Mouse (Mus musculus) adrenal gland, postnatal 10 days (tissue): ENCODE measurements at regions not wholly inside any gene's neighbourhood (a gene's known extent, or its start where the extent isn't known, plus 50 kb on each side); places are given as distances from the start of the nearest gene placed in this dataset.

Experiments used
- DNase-seq: peaks from one replicate; pipeline ENCODE4 v3.0.0; 2021; ENCODE audit warnings: mixed read lengths

- peak; percentile 6 for DNase-seq
Measured at GRCm38 (mm10) chr16:15052389-15052923, 146.1 kb downstream of the Efcab1 start.

DNA sequence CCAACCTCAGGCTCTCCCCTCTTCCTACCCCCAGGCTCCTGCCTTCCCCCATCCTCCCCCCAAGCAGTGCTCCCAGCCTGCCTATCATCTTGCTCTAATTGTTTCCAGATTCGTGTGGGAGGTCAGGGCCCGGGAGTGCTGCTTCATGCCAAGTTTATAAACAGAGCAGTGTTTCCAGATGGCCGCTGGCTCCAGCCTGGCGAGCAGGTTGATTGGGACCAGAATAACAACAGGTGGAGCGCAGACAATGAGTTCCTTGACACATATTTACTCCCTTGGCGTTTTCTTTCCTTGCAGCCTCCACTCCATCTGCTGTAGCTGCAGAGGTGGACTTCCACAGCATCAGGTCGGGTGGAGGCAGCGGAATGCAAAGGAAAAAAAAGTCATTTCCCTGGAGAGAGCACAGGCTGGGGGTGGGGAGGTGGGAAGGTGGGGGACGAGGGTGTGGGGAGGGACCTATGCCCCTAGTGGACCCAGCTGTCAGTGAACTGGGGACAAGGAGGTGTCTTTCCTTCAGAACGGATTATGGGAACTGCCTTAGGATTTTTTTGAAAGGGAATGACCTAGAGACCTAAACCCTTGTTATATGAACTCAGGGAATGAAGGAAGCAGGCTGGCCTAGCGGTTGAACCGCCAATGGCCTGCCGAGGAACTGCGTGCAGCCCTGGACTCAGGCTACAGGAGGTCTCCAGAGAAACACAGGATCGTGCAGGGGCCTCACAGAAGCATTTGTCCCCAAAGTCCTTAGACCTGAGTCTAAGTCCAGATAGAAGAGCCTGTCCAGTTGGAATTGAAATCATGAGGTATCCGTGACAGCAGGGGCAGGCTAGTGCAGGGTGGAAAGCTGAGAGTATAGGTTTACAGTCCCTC lies 146.8 kb downstream of the Efcab1 start:
- peak; percentile 57 for DNase-seq

- DNase-seq = peak; percentile 23
Measured at GRCm38 (mm10) chr16:15053840-15054239, 147.4 kb downstream of the Efcab1 start.

DNA sequence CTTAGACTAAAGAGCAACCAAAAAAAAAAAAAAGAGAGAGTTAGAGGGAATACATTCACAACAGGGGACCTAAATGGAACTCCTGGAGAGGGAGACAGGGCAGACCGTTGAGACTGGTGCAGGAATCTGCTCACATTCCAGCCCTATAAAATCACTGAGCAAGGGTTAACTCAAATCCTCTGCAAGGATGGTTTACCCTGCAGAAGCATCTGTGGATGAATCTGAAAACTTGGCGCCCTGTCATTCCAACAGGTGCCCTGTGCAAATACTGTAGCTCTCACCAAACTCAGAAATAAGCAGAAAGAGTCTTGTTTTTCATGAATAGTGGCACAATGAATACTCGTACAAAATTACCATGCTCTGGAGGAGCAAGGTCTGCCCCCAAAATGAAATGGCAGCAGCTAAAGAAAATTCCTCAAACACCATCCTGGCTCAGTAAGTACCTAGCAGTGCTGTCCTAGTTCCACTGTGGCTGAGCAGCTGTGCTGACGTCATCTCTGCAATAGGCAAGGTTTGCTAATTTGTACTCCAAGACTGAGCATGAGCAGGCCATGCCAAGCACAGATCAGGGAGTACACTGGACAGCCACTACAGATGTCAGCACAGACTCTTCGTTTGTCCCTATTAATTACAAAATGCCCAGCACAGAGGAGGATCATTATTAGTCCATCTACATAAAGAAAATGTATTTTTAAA lies 148.0 kb downstream of the Efcab1 start:
- peak; percentile 6 for DNase-seq

- DNase-seq = no peak
Measured at GRCm38 (mm10) chr16:15055697-15056096, 149.3 kb downstream of the Efcab1 start.

GRCm38 (mm10) chr16:15070485-15070960 lies 164.1 kb downstream of the Efcab1 start:
- DNase-seq = no peak

DNA sequence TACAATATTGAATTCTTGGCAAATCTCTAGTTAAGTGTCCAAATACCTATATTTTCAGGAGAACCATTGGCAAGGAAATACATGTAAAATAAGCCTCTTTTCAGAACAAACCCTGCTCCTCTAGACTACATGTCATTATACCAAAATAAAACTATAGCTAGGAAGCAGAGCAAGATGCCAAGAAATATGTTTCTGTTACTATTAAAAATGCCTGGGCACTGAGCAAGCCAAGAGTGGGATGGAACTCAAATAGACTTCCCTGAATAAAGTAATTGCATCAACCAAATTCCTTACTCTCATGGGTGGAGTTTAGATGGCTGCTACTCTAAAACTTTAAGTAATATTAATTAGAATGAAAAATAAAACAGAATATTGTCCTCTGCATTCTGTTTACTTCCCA lies 168.0 kb downstream of the Efcab1 start:
- DNase-seq = no peak

DNA sequence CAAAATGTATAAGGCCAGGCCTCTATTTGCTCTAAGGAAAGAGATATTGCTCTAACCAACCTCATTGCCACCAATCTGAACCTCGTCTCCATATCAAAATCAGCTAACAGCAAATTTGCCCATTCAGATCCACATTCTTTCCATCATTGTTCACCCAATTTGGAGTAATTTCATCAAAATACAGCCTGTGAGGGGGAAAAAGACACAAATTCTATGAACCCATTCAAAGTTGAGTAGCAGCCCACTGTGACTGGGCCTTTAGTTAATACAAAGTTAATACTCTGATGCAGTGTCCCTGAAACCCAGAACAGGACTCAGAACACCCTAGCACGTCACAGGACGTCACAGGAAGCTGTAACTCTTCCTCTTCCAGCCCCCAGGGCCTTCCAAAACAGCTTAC lies 177.3 kb downstream of the Efcab1 start:
- no peak for DNase-seq

DNA sequence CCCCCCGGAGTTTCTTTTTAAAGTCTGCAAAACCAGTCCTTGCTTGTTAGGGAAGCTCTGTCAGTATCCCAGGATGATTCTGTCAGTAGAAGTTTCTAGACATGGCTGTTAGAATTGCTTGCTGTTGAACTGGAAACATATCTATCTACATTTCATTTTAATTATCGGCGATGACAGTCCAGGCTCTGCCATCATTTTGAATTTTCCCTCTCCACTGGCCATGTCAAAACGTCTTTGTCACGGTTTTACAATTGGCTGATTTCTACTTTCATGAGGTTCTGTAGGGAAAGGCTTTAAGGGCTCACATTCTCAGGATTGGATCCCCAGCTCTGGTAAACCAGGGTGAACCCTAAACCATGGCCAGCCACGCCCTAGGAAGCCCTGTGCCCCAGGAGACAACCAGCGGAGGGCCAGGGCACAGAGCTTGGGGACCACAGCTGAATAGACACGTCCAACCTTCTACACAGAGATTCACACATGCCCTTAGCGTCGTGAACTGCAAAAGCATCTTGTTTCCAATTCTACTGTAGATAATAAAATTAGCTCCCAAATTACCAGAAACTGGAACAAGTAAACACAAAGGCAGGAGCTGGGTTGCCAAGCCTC lies 177.8 kb downstream of the Efcab1 start:
- no peak for DNase-seq

DNA sequence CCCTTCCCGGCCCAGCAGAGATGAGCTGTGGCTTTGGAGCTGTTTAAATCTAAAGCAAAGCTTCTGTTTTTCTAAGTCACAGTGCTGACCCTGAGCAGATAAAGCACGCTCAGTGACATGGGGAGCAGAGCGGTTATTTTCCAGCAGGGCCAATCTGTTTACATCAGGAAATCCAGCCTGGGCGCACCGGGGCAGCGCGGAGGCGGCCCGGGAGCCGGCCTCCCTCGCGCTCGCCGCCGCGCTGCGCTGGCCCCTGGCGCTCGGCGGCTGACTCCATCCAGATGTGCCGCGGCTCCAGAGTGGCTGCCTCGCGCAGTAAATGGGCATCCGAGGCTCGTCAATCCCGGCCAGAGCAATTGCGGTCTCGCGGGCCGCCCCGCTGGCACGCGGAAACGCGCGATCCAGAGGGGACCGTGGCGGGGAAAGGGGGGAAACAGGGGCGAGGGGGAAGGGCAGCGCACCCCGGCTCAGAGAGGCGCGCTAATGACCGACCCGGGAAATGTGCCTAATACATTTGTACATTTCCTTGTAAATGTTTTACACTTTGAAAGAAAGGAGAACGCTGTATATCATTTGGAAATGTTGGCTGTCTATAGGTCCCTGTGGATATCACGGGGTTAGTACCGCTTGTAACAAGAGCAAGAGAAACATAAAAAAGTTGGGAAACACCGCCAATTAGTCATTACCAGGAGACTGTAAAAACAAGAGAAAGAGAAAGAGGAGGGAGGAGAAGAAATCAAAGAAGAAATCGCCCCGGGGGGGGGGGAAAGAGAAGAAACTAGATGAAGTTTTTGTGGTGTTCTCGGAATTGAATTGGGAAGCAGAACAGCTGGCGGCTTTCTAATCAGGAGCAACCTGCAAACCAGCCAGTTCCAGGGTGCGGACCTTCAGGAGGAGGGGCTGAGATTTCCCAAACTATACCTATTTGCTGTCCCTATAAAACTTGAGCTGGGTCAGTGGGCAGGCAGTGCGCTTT lies 178.6 kb downstream of the Efcab1 start:
- DNase-seq = peak; percentile 64

DNA sequence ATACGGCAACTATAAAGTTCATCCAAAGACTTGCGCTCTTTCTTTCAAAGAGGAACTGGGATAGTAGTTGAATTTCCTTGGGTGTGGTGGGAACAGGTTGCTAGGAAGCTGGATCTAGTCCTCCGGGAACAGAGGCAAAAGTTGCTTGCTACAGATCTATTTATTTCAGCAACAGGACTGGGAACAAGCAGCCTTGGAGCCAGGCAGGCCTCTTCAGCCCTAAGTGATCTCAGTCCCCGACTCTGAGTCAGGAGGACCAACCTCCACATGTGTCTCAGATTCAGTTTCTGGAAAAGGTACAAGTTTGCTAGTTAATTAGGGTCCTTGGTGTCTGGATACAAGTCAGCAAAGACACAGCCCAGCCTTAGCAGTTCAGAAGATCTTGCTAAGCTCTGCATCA lies 180.2 kb downstream of the Efcab1 start:
- no peak for DNase-seq

GRCm38 (mm10) chr16:15103938-15104337 lies 197.5 kb downstream of the Efcab1 start:
- no peak for DNase-seq

- DNase-seq = no peak
Measured at GRCm38 (mm10) chr16:15107234-15107633, 200.8 kb downstream of the Efcab1 start.

- DNase-seq = peak; percentile 3
Measured at GRCm38 (mm10) chr16:15113131-15113530, 204.1 kb upstream of the Gm21897 start.

GRCm38 (mm10) chr16:15113989-15114556 lies 203.2 kb upstream of the Gm21897 start:
- no peak for DNase-seq

GRCm38 (mm10) chr16:15114574-15115230 lies 202.6 kb upstream of the Gm21897 start:
- no peak for DNase-seq

DNA sequence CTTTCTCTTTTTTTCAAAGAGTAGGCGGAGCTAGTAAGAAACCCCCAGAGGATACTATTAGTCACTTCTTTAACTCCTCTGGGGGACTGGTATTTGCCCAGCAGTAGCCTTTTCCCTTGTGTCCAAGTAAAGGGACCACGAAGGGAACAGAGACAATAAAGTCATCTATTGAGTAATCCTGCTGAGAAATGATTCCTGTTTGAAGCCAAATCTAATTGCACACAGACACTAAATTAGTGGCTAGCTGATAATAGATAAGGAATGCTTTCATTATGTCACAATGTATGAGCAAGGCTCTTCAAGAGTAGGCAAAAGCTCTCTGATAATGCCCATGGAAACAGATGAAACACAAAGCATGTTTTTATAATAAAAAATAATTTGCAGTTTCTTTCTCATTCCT lies 201.9 kb upstream of the Gm21897 start:
- no peak for DNase-seq

- peak; percentile 57 for DNase-seq
Measured at GRCm38 (mm10) chr16:15119799-15120198, 197.5 kb upstream of the Gm21897 start.

DNA sequence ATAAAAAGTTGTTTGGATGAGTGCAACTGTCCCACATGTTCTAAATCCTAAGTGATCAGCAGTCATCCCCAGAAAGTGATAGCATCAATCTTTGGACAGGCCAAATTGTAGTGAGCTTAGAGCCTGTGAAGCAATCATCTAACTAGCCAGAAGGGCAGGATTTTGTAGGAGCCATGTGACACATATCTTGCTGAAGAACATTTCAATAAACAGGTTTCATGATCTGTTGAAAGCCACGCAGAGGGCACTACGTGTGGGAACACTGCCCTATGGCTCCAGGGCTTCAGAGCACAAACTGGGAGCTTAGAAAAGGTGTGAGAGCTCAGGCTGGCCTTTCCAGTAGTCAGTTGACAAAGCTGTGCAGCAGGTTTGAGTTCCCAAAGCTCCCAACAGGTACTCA lies 188.3 kb upstream of the Gm21897 start:
- no peak for DNase-seq

GRCm38 (mm10) chr16:15129806-15130205 lies 187.5 kb upstream of the Gm21897 start:
- no peak for DNase-seq

GRCm38 (mm10) chr16:15157852-15158251 lies 159.4 kb upstream of the Gm21897 start:
- DNase-seq = no peak
